Mouse (Mus musculus) MN1 (cell line): ENCODE measurements around the gene Sh3bp2.
A peak's percentile ranks its signal among the peaks of the same experiment; 100 is the strongest.
"Not testable (repeated sequence)": the region's sequence is repeated elsewhere in the genome, so short reads cannot be mapped to it uniquely, and the experiment has no call there.

Source experiments
- DNase-seq: peaks from one replicate; pipeline ENCODE4 v3.0.0-alpha.2; 2016; ENCODE audit warnings: low spot score

The Sh3bp2 gene

DNA sequence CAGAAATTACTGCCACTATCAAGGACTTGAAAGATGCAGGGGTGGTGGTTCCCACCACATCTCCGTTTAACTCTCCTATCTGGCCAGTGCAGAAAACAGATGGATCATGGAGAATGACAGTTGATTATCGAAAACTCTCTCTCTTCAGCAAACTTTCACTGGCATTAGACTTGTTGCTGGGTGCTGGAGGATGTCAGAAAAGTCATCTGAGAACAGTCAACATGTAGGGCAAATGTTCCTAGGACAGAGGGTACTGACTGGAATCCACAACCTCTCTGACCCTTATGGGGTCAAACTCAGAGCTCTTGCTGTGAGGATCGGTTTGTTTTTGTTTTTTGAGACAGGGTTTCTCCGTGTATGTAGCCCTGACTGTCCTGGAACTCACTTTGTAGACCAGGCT lies 46.9 kb downstream of the Sh3bp2 start:
- not testable (repeated sequence) for DNase-seq

GRCm38 (mm10) chr5:34573268-34574221 lies 47.9 kb downstream of the Sh3bp2 start, which contains the start of gene Add1:
Gene Add1, plus strand, starts transcription at chr5:34573664.
- peak; percentile 98 for DNase-seq

GRCm38 (mm10) chr5:34574721-34575120 lies 49.1 kb downstream of the Sh3bp2 start:
- no peak for DNase-seq

- no peak for DNase-seq
Observed at GRCm38 (mm10) chr5:34576286-34576685, 50.6 kb downstream of the Sh3bp2 start.

- no peak for DNase-seq
Observed at GRCm38 (mm10) chr5:34578038-34578655, 52.5 kb downstream of the Sh3bp2 start.

DNA sequence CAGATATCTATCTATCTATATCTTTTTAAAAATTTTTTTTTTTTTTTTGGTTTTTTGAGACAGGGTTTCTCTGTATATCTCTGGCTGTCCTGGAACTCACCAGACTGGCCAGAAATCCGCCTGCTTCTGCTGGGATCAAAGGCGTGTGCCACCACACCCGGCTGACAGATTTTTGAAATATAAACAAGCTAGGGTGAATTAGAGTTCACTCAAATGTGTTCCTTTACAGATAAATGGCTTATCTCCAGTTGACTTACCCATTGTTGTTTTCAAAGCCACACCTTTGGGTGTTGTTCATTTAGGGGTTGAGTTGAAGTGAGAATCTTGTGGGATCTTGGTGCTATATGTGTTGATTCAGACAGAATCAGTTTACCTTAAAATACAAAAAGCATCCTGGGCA lies 53.7 kb downstream of the Sh3bp2 start:
- DNase-seq, result no peak

DNA sequence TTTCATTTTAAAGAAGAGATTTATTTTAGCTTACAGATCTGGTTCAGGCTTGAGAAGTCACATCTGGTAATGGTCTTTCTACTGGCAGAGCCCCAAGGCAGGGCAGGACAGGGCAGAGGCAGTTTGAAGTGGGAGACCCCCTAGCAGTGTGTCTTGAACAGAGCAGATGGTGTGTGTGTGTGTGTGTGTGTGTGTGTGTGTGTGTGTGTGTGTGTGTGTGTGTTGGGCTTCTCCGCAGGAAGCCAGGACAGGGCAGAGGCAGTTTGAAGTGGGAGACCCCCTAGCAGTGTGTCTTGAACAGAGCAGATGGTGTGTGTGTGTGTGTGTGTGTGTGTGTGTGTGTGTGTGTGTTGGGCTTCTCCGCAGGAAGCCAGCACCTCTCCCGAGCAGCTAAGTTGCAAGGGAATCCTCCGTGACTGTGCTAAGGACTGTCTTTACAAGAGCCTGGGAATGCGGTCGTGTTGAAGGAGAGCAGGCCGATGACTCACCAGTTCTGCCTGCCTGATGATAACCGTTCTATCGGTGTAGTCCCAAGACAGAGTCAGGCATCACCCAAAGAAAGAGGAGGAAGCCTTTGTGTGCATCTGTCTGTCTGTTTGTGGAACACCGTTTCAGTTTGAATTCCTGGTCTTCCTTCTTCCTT lies 56.2 kb downstream of the Sh3bp2 start:
- DNase-seq, result peak; percentile 86

- DNase-seq, result no peak
Observed at GRCm38 (mm10) chr5:34582314-34582675, 56.7 kb downstream of the Sh3bp2 start.

DNA sequence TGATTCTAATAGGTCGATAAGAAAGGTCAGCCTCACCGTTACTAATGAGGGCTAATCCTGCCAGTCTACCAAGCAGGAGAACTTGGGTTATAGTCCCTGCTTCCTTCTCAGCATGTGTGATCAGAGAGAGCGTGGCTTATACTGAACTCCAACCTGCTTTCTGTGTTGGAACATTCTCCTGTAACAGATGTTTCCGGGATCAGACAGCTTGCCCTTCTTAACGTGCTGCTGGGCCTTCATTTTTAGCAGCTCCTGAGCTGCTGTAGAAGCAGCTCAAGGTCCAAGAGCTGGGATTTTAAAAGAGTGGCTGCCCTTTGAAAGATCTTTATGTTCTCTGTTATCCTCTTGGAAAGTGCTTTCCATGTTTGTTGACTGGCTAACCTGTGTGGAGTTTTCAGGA lies 59.6 kb downstream of the Sh3bp2 start:
- no peak for DNase-seq

DNA sequence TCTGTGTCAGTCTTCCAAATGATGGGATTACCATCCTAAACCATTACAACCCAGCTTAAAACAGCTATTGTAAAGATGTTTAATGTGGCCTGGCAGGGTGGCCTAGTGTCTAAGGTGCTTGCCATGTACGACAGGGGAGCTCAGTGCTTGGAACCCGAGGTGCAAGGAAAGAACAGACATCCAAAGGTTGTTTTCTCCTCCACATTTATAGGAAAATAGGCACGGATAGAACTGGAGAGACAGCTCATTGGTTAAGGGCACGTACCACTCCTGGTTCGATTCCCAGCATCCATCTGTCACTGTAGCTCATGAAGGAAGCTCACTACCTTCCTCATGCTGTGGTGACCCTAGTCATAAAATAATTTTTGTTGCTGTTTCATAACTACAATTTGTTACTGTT lies 62.2 kb downstream of the Sh3bp2 start:
- no peak for DNase-seq

GRCm38 (mm10) chr5:34590059-34590458 lies 64.4 kb downstream of the Sh3bp2 start:
- DNase-seq, result no peak

GRCm38 (mm10) chr5:34590702-34591101 lies 65.1 kb downstream of the Sh3bp2 start:
- DNase-seq, result no peak

DNA sequence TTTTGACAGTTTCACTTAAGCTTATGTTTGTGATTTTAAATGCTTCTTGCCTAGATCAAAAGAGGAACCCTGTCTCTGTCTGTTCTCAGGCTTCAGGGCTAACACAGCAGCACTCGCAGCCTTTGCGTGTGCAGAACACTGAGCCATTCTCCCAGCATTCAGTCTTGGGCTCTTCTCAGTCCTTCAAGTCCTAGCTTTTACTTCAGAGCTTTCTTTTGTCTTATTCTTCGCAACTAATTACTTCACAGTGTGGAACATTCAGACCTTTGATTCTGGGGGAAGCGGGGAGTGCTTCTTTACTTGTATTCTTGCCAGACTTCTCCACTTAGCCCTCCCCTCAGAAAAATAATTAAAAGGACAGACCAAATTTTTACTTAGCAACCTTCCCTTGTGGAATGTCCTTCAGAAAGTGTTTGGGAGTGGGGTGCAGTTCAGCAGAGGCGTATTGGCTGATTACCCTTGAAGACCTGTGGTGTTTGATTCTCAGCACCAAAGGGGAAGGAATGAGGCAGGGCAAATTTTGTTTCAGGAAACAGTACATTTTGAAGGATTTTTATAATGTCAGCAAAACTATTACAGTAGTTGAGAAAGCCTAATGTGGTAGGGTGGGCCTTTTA lies 65.9 kb downstream of the Sh3bp2 start:
- no peak for DNase-seq

- DNase-seq, result not testable (repeated sequence)
Observed at GRCm38 (mm10) chr5:34592224-34592623, 66.6 kb downstream of the Sh3bp2 start.

DNA sequence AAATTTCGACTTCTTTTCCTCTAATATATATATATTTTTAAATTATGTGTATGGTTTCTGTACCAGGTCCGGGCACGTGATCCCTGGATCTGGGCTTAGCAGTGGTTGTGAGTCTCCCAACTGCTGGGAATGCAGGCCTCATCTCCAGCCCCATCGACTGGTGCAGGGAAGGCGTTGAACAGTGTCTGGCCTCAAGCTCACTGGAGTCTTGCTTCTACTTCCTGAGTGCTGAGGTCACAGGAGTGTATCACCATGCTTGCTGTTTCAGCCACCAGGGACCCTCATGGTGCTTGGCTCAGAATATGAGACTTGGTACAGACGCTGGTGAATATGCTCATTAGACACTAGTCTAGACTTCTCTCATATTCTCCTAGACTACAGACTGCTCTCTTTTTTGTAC lies 67.0 kb downstream of the Sh3bp2 start:
- DNase-seq, result no peak

- no peak for DNase-seq
Observed at GRCm38 (mm10) chr5:34593202-34593727, 67.6 kb downstream of the Sh3bp2 start.

GRCm38 (mm10) chr5:34604576-34604975 lies 78.9 kb downstream of the Sh3bp2 start:
- peak; percentile 23 for DNase-seq

GRCm38 (mm10) chr5:34607100-34607880 lies 81.7 kb downstream of the Sh3bp2 start:
- no peak for DNase-seq

- no peak for DNase-seq
Observed at GRCm38 (mm10) chr5:34608226-34608625, 82.6 kb downstream of the Sh3bp2 start.

DNA sequence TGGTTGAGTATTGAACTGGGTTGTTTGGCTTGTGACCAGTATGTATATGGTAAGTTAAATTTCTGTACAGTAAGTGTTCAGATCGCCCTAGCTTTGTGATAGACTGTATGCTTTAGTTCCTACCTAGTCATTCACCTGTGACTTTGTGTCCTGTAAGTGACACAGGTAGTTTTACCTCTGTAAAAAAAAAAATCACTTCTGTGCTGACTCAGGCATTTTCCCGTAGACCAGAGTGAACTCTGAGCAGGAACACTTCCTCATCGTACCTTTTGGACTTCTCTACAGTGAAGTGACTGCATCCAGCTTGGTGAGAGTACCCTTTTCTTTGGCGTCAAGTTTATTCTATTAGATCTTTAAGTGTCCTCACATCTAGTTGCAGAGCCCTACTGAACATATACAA lies 84.3 kb downstream of the Sh3bp2 start:
- no peak for DNase-seq
